Mouse (Mus musculus): ENCODE measurements around the gene Marveld3.

DNA sequence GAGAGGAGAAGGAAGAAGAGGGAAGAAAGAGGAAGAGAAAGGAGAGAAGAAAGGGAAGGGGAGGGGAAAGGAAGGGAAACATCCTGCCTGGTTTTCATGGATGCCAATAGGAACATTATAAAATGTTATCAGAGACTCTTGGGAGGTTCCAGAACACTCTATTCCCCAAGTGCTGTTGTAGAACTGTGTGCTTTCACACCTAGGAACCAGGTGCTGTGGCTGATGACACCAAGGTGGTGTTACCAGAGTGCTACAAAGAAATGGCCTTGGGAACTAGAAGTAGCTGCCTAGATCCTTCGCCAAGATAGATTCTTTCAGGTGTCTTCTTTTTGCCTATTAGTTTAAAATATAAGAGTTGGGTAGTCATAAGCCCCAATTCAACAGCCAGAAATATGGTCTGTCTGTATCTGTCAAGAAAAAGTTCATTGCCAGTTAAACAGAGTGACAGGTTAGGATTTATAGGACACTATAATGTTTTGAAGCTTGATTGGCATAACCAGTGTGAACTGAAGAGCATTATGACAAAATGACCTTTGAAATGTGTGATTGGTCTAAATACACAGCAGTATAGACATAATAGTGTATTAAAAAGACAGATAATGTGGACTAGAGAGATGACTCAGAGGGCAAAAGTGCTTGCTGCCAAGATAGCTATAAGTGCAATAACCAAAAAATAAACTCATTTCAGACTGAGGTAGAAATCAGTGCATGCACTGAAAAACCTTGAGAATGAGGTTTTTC is 56.9 kb downstream of the Marveld3 start:
- TF ChIP-seq EP300 (optimal IDR thresholded peaks at IDR 0.05), result no peak
- TF ChIP-seq CTCF (IDR thresholded peaks at IDR 0.05; ENCODE audit: low read depth), result no peak

Measured in stomach, postnatal 0 days (tissue).